Mouse (Mus musculus) hematopoietic stem cell, adult 5-6 weeks (primary cell): ENCODE measurements around the gene Zfp128. TPM values are rescaled to one million over a fixed set of nuclear protein-coding genes. Genes with fewer than 3 reads are reported as not detected.
"Not testable (repeated sequence)": the region's sequence is repeated elsewhere in the genome, so short reads cannot be mapped to it uniquely, and the experiment has no call there.

ENCODE experiments used
- ATAC-seq, 2 experiments: fragments of 125-278 bp in 1 of 2; replicated peaks in 1 of 2; 2 replicates each; pipeline ENCODE4 v1.8.0; 2016 to 2017; ENCODE audit warnings: inconsistent platforms in 2 of 2, mild to moderate bottlenecking in 2 of 2, moderate number of reproducible peaks in 2 of 2, low read depth in 1 of 2, moderate TSS enrichment in 1 of 2; ENCODE audit not compliant: low FRiP score in 2 of 2, poor library complexity in 2 of 2, severe bottlenecking in 2 of 2, insufficient read depth in 1 of 2, low TSS enrichment in 1 of 2
- total RNA-seq: library from RNA; stranded (forward); fragments of 172-1452, 232-1000 nt; gene quantifications from 2 replicates; pipeline ENCODE4 v1.2.3, GENCODE M21; 2017

Gene Zfp128
- total RNA-seq, 1 experiment from 2014 or later, result 6.4 TPM

- ATAC-seq, result no peak
These were observed 32.6 kb downstream of the Zfp128 start for GRCm38 (mm10) chr7:12913556-12913955.

GRCm38 (mm10) chr7:12920495-12920894 is 39.5 kb downstream of the Zfp128 start:
- ATAC-seq, result not testable (repeated sequence)

GRCm38 (mm10) chr7:12921318-12921704 is 40.3 kb downstream of the Zfp128 start:
- no peak for ATAC-seq

DNA sequence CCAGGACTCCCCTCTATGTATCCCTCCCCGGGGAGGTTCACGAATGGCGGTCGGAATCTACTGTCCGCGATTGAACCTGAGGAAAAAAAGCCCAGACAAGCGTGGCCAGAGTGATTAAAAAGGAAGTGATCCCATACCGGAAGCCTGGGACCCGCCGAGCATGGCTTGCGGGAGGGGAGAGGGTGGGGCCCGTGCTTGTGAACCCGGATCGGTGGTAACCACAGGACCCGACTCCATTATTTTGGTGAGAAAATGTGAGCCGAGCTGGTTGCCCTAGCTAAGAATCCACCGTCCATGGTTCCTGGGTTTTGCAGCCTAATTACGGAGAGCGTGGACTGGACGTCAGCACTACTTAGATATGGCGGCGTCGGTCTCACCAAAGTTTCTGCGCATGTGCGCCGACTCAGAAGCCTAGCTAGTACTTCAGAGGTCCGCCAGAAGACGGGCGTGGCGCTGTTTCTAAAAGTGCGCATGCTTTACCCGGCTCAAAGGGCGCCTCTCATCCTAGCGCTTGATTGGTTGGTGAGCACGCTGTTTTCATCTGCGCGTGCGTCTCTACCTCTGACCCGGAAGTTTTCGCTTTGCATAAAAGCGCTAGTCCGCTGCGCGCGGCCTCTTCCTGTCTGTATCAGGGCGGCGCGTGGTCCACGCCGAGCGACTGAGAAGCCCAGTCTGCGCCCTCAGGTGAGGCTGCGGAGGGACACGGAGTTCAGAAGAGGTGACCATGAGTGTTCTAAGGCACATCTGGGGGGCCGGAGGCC is 40.9 kb downstream of the Zfp128 start, which contains the start of gene Rps5:
TSS of gene Rps5 (plus strand) at position 586 of the 761 bp plus-strand sequence.
- peak; percentile 94 to 97 for ATAC-seq

DNA sequence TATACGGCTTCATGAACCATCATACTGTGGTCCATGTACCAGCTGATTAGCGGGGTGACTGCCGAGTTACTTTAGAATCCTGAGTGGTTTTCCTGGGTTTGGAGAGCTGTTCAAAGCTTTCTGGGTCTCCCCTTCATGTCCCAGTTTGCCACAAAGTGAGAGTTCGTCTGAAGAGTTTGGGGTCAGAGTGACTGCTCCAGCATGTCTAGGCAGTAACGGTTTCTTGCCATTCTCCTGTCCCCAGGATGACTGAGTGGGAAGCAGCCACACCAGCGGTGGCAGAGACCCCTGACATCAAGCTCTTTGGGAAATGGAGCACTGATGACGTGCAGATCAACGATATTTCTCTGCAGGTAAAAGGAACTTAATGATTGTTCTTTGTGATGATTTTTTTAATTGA is 41.8 kb downstream of the Zfp128 start:
- ATAC-seq, result no peak

DNA sequence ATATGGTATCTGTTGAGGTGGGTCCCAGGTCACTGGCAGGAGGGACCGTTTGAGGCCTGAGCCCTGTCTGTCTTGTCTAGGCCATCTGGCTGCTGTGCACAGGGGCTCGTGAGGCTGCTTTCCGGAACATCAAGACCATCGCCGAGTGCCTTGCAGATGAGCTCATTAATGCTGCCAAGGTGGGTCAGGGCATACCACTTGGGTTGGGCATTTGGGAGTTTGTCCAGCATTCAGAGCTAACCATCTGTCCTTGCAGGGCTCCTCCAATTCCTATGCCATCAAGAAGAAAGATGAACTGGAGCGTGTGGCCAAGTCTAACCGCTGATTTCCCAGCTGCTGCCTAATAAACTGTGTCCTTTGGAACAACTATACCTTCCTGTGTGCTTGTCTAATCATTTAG is 45.3 kb downstream of the Zfp128 start:
- no peak for ATAC-seq

- no peak for ATAC-seq
These were observed 46.3 kb downstream of the Zfp128 start, which contains the start of gene Rnf225 for GRCm38 (mm10) chr7:12927191-12927680. TSS of gene Rnf225 (plus strand) at chr7:12927416.

DNA sequence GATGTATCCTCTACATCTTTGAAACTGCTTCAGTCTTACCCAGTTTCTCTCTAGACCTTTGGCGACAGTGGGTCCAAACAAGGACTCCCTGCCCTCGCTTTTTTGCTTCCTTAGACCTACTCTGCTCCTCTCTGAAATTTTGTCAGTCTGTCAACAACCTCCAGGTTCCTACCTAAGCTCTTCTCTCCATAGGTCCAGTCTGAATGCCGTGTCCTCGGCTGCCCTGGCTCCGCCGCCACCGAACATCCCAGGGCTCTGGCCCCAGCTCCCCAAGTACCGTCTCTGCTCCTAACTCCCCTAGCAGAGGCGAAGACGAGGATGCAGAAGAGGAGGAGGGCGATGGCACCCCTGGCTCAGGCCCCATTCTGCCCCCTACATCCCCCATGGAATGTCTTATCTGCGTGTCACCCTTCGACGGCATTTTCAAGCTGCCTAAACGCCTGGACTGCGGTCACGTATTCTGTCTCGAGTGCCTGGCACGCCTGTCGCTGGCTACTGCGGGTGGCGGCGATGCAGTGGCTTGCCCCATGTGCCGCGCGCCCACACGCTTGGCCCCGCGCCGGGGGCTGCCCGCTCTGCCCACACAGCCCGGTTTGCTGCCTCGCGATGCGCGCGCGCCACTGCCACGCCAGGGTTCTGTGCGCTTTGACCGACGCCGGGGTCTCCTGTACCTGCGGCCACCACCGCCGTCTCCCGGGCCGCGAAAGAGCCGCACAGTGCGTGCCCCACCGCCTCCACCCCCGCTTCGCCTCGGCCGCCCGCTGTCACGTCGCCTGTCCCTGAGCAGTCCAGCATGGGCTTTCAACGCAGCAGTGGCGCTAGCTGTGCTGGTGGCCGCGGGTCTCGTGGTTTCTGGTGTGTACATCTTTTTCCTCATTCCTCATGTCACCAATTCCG is 47.0 kb downstream of the Zfp128 start:
- ATAC-seq, result peak; percentile 5 to 48; a peak in 2 of 4 replicates

DNA sequence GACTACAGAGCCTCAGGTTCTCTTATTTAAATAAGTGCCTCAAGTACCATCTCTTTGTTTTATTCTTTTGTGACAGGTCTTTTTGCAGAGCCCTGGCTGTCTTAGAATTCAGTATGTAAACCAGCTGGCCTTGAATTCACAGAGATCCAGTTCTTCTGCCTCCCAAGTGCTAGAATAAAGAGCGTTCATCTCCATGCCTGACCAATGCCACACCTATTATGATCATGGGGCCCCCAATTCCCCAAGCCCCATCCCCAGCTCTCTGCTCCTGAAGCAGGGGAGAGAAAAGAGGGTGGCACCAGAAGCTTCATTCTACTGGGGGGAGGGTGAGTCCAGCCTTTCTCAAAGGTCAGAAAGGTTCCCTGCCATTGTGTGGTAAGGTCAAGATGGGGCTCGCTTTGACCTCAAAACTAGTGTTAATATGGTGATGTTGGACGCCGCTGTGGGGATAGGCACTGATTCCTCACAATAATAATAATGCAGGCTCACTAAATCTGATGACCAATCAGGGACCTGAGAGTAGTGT is 52.7 kb downstream of the Zfp128 start:
- no peak for ATAC-seq

DNA sequence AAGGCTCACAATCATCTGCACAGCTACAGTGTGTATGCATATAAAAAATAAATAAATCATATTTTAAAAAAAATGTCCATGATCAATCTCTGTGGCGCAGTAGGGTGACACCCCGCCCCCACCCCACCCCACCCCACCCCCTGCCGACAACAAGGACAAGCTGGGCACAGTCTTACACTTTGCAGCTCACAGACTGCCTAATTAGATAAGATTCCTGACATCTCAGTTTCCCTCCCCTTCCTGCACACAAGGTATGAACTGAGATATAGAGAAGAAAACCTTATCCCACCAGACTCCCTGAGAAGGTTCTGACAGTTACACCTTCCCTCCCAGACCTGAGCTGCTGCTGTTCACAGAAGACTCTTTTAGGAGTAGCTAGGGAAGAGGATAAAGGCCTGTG is 53.8 kb downstream of the Zfp128 start:
- no peak for ATAC-seq

- ATAC-seq, result not testable (repeated sequence)
These were observed 56.4 kb downstream of the Zfp128 start for GRCm38 (mm10) chr7:12937254-12937803.

GRCm38 (mm10) chr7:12940599-12940998 is 59.6 kb downstream of the Zfp128 start:
- ATAC-seq, result no peak

Other genes starting within 250 kb of the Zfp128 start
- not detected in 2 replicates for gene Vmn2r54, start 240.9 kb upstream of the Zfp128 start, total RNA-seq
- gene Vmn2r55, start 196.2 kb upstream of the Zfp128 start, total RNA-seq, result not detected in 2 replicates
- not detected in 2 replicates for gene Vmn2r56, start 146.2 kb upstream of the Zfp128 start, total RNA-seq
- gene Zscan18, start 77.5 kb upstream of the Zfp128 start, total RNA-seq, result 8.2 and 8.9 TPM in 2 replicates
- gene Zfp329, start 62.3 kb upstream of the Zfp128 start, total RNA-seq, result 11.1 and 16.3 TPM in 2 replicates
- 34.0 and 52.0 TPM in 2 replicates for gene Zfp110, start 46.4 kb upstream of the Zfp128 start, total RNA-seq
- gene Zscan22, start 16.6 kb downstream of the Zfp128 start, total RNA-seq, result 4.1 and 5.8 TPM in 2 replicates
- gene Rps5, start 41.1 kb downstream of the Zfp128 start, total RNA-seq, result 1,183 and 1,501 TPM in 2 replicates
- 0.50 and 1.2 TPM in 2 replicates for gene Rnf225, start 46.2 kb downstream of the Zfp128 start, total RNA-seq
- 6.9 and 10.6 TPM in 2 replicates for gene Zfp324, start 84.7 kb downstream of the Zfp128 start, total RNA-seq
- gene Zfp446, start 96.7 kb downstream of the Zfp128 start, total RNA-seq, result 3.7 and 6.4 TPM in 2 replicates
- not detected in 2 replicates for gene Slc27a5, start 117.0 kb downstream of the Zfp128 start, total RNA-seq
- gene Trim28, start 117.9 kb downstream of the Zfp128 start, total RNA-seq, result 478 and 595 TPM in 2 replicates
- gene Zbtb45, start 128.9 kb downstream of the Zfp128 start, total RNA-seq, result 5.4 and 6.9 TPM in 2 replicates
- 165 and 183 TPM in 2 replicates for gene Chmp2a, start 153.6 kb downstream of the Zfp128 start, total RNA-seq
- 124 and 146 TPM in 2 replicates for gene Ube2m, start 157.1 kb downstream of the Zfp128 start, total RNA-seq
- gene Mzf1, start 173.6 kb downstream of the Zfp128 start, total RNA-seq, result 0.81 and 1.2 TPM in 2 replicates
- not detected in 2 replicates for gene Vmn1r85, start 214.0 kb downstream of the Zfp128 start, total RNA-seq
- gene Vmn1r86, start 238.7 kb downstream of the Zfp128 start, total RNA-seq, result not detected in 2 replicates